Mouse (Mus musculus) right cerebral cortex, adult 2 months (tissue): ENCODE results near the gene Slc37a3.
"Not testable (repeated sequence)": the region's sequence is repeated elsewhere in the genome, so short reads cannot be mapped to it uniquely, and the experiment has no call there.

Source experiments
- DNase-seq, 2 experiments: peaks; one replicate each; pipeline ENCODE4 v3.0.0; 2021 to 2022; ENCODE audit warnings: low spot score in 2 of 2

The Slc37a3 gene

DNA sequence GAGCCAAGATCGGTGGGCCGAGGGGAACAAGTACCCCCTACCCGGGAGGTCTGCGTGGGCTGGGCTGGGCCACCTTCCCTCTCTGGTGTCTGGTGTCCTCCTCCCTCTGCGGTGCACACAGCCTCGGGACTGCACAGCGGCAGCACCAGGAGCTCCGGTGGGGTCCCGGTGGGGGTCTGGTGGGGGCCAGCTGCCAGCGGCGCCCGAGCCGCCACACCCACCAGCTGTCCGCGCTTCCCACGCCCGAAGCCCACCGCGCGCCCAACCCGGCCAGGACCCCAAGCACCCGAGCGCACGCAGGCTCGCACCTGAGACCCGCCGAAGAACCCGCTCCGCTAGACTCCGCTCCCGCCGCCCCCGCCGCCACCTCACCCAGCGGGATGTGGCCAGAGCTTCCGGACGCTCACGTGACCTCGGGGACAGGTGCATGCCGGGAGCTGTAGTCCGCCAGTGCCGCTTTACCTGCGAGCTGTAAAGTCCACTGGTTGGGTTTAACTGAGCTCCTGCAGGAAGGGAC is at the start of gene Slc37a3:
Slc37a3 (minus strand) TSS at position 365 of the 517 bp plus-strand sequence.
- peak; percentile 90 to 92 for DNase-seq

DNA sequence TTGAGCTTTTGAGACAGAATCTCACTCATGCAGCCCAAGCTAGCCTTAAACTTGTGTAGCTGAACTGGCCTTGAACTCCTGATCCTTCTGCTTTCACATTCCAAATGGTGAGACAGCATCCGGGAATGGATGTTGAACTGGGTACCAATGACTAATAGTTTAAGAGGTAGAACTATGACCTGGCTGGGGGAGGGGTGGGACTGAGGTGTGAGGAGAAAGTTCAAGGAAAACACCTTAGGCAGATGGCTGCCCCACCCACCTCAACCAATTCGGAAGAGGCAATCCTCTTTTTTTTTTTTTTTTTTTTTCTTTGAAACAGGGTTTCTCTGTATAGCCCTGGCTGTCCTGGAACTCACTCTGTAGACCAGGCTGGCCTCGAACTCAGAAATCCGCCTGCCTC is 49.2 kb upstream of the Slc37a3 start:
- no peak for DNase-seq

DNA sequence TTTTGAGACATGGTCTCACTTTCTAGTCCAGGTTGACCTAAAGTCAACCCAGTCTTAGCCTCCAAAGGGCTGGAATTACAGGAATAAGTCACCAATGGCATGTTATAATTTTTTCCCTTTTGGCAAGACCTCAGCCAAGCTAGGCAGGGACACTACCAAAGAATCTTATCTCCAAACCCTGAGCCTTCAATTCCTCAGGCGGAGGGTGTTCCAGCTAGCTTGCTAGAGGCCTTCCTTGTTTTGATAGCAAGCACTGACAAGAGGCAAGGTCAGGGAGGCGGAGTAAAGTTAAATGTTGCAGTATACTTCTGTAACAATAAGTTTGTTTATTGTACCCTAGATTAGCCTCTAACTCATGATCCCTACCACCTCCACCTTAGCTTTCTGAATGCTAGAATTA is 47.7 kb upstream of the Slc37a3 start:
- no peak for DNase-seq

DNA sequence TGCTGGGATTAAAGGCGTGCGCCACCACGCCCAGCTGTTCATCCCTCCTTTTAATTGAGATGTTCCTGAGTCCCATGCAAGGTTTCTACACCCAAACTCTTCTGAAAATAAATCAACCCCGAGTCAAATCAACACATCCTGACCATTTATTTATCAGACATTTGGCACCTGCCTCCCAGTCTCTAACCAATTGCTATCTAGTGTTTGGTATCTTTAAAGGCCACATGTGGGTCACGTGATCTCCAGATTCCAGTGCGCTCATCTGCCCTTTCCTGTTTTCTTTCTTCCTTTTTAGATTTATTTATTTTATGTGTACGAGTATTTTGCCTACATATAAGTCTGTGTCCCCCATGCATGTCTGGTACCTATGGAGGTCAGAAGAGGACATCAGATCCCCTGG is 46.2 kb upstream of the Slc37a3 start:
- DNase-seq: no peak

DNA sequence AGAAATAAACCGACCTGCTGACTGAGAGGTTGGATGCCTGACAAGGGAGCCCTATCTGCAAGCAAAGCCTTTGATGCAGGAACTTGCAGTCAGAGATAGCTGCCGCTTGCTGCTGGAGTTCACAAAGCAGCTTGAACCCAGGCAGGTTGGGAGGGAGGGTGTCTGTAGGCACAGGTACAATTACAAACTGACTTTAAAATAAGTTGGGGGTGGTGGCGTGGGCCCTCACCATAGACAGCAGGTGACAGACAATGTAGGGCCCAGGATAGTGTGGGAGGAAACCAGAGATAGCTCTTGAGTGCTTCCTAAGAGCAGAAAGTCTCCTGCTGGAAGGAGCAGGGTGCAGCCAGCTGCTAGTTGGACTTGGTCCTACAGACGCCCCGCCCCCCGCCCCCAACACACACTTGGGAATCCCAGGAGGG is 45.7 kb upstream of the Slc37a3 start:
- no peak for DNase-seq

DNA sequence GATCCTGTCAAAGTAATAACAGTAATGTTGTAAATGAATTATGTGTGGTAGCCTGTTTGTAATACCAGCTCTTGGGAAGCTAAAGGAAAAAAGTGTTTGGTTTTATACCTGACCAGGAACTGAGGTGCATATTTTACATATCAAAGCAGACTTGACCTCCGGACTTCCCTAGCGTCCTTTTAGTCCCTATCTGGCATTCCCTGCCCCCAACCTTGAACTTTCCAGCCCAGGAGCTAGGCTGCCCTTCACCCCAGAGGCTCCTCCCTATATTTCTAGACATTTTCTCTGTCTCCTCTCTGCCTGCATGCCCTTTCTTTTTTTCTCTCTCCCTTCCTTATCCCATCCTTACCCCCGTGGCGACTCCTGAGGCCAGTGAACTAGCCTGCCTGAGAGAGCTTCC is 43.4 kb upstream of the Slc37a3 start:
- DNase-seq: no peak

DNA sequence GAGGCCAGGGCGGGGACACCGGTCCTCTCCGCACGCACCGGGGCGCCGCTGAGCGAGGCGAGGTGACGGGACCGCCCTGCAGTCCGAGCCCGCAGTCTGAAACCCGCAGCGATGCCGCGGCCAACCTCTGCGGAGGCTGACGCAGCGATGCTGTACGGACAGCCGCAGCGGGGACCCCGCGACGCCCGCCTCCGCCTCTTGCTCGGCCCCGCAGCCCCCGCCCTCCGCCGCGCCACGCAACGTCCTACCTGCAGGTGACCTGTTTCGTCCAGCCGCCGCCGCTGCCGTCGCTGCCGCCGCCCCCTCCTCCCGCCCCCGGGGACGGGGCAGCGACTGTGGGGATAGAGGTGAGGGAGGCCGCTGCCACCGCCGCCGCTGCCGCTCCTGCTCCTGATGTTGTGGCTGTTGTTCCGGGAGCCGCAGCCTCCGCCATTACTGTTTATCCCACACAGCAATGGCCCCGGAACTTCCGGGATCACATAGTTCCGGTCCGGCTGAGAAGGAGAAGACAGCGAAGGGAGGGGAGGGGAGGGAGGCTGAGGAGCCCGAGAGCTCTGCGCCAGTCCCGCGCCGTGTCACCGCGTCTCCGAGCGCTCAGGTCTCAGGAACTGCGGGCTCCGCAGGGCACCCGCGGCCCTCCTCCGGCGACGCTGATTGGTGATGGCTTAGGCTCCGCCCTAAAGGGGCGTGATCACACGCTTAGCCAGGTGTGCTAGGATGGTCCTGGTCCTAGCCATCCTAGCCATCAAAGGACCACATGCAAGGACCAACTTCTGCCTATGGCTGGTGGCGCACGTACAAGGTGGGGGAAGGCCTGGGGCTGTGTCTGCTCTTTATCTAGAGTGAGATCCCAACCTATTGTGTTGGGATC is 42.6 kb upstream of the Slc37a3 start, which contains the start of gene Mkrn1:
Mkrn1 (minus strand) TSS at position 612 of the 871 bp plus-strand sequence.
- DNase-seq: peak; percentile 75 to 81

DNA sequence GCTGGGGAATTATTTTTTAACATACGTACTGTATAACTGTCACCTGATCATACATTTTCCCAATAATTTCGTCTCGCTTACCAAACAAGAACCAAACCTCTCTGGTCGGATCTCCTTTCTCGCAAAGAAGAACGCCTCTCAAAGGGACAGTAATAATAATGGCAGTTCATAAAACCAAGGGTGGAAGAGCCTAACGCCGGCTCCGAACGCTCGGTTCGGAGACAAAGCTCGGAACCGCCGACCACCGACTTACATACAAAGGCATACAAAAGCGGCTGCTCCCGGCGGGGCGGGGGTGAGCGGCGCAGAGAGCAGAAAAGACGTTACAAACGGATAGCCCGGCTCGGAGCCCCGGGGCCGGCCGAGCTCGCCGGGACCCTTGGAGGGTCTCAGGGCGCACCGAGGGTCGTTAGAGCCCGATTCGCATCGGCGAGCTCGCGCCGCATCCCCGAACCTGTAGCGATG is 41.9 kb upstream of the Slc37a3 start:
- DNase-seq: peak; percentile 37 to 46

DNA sequence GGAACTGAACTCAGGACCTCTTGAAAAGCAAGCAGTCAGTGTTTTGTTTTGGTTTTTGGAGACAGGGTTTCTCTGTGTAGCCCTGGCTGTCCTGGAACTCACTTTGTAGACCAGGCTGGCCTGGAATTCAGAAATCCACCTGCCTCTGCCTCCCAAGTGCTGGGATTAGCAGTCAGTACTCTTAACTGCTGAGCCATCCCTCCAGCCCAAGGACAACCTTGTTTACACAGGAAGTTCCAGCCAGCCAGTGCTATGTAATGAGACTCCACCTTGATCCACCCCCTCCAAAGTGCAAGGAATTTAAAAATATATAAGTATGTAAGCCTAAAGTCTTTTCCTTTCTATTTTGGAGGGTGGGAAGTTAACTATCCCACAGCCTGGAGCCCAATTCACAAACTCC is 39.2 kb upstream of the Slc37a3 start:
- not testable (repeated sequence) for DNase-seq

DNA sequence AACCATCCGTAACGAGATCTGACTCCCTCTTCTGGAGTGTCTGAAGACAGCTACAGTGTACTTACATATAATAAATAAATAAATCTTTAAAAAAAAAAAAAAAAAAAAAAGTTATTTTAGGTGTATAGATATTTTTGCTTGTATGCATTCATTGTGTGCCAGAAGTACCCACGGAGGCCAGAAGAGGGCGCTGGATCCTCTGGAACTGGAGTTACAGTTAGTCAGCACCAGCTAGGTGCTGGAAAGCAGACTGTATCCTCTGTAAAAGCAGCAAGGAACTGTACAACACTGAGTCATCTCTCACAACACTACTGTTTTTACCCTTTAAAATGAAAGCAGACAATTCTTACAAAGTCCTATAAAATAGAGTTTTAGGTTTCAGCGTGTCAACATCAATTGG is 38.3 kb upstream of the Slc37a3 start:
- DNase-seq: peak; percentile 84 to 85

DNA sequence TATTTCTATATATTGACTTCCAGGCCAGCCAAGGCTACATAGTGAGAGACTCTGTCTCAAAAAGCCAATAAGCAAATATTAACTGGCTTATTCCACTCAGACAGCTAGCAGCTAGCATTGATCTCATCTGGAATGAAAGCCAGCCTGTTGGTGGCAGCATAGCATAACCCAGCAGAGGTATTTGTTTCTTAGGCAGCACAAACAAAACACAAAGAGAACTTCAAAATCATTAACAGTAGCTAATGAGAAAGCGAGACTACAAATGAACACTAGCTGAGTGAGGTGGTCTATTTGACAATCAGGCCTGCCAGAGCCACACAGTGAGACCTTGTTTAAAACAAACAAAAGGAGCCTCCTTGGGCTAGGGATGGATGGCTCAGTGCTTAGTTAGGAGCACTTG is 36.6 kb upstream of the Slc37a3 start:
- DNase-seq: peak; percentile 27 to 44

DNA sequence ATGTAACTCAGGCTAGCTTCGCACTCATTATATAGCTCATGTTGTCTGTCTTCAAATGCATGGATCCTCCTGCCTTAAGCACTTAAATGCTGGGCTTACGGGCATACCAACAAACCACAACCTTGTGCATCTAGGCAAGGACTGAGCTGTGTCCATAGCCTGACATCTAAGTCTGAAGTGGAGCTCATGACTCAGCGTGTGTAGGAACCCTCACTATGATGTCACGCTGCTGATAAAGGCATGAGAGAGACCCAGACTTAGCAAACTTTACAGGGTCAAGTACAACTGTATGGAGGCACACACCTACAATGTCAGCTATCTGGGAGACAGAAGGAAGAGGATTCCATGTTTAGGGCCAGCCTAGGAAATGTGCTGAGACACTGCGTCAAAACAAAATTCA is 29.0 kb upstream of the Slc37a3 start:
- DNase-seq: no peak

DNA sequence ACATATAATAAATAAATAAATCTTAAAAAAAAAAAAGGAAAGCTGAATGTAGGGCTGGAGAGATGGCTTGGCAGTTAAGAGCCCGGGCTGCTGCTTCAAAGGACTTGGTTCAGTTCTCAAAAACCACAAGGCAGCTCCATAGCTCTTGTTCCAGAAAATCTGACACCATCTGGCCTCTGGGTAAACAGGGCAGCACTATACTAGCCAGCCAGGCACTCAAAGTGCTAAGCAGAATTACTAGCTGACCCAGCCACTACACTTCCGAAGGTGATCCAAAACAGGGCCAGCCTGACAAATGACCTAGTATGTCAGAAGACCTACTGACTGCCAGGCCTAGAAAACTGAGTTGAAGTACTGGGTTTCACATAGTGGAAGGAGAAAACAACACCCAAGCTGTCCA is 25.7 kb upstream of the Slc37a3 start:
- no peak for DNase-seq

DNA sequence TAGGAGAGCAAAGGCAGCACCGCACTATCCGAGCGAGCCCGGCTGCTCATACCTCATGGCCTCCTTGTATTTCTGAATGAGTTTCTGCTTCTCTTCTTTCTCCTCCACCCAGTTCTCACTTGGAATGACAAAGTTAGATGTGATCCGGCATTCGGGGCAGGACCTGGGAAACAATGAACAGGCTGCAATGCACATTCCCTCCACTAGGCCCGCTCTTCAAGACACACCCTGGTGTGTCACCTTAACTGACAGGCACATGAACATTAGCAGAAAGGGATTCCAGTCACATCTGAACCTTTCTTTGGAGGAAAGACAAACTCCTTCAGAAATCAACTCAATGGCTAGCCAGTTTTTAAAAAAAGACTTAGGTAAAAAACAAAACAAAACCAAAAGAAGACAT is 22.9 kb upstream of the Slc37a3 start:
- DNase-seq: no peak

DNA sequence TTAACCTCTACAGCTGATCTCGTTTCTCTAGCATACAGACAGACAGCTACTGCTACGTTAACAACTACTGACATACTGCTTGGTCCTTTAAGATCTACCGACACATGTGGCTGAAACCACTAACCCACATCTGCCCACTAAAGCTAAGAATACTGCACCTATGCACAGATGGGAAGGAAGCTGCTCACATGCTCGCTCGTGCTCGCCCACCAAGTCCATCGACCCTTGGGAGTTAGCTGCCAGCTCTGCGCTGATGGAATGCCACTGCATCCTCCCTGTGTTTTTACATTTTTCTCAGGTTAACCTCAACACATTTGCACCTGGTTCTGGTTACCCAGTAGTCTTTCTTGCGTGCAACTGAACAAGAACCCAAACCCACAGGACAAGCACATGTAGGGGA is 20.9 kb upstream of the Slc37a3 start:
- no peak for DNase-seq

DNA sequence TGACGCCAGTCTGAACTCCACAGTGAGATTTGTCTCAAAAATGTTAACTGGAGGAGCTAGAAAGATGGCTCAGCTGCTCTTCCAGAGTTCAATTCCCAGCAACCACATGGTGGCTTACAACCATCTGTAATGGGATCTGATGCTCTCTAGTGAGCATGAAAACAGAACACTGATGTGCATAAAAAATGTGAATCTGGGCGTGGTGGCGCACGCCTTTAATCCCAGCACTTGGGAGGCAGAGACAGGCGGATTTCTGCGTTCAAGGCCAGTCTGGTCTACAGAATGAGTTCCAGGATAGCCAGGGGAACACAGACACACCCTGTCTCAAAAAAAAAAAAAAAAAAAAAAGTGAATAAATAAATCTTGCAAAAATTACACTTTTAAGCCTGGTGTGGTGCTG is 19.6 kb upstream of the Slc37a3 start:
- no peak for DNase-seq

DNA sequence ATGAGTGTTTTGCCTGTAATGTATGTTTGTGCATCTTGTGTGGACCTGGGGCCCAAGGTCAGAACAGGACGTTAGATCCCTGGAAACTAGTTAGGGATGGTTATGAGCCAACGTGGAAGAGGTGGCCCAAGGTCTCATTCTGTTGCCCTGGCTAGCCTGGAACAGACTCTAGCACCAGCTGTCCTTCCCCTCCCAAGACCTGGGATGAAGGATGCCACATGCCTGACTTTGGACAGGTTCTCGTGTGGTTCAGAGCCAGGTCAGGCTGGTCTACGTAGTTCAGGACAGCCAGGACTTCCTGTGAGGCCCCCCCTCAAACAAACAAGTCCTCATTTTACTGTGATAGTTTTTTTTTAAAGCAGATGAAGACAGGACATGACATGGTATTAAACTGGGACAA is 18.4 kb upstream of the Slc37a3 start:
- no peak for DNase-seq

DNA sequence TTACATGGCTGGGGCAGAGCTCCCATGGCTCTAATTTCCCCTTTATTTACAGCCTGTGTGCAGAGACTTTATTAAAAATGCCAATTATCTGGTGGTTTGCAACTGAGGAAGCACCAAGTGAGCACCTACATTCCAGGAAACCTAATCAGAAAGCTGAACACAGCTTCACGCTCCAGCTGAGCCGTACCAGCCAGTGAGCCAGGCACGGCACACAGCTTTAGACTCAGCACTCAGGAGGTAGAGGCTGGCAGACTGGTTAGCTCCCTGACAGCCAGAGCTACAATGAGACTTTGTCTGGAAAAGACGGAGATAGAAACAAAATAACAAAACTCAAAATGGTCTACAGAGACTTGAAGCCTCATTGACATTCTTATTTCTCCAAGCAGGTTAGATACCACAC is 18.0 kb upstream of the Slc37a3 start:
- DNase-seq: no peak

DNA sequence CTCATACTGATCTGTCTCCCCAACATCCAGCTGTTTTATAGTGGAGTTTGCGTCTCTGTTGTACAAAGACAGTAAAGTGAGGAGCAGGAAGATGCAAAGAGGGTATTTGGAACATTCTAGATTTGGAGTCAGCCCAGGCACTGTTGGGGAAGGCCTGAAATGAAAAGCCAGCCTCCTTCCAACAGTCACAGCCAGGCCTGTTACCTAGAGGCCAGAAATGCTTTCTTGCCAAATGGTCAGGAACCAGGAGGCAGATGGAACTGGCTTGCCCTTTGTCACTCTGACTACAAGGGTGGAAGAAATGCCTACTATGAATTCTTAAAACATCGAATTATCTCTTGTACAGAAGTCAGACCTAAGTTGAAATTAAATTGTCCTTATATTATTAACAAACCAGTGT is 12.5 kb upstream of the Slc37a3 start:
- DNase-seq: no peak

DNA sequence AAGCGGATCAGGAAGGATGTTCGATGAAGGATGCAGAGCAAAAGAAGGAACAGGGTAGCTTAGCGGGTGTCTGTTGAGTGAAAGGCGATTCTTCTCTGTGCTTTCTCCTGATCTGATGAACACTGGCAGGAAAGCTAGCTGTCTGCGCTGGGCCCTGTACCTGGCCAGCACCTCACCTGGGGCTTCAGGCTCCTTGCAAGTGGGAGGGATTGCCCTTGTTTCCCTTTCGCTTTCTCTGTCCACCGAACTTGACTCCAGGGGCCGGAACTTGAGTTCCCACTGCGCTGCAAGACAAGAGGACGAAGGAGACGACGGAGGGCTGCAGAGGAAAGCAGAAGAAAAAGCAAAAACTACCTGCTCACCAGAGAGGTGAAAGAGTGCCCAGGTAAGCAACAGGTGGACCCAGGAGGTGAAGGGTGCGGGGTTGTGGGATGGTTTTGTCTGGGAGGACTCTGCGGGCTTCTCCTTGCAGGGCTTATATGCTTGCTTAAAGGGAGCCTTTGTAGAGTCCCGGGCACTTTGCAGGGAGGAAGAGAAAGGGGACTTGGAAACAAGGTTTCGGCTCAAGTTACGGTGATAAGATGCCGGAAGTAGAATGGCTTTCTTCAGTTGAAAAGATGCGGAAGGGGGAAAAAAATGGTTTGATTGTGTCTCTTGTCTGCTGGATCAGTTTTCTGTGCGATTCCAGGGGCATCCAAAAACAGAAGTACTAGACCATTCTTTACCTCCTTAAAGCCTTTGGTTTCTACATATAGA is 3.8 kb upstream of the Slc37a3 start, which contains the start of gene Rab19:
Rab19 (plus strand) TSS at position 51 of the 756 bp plus-strand sequence.
- no peak for DNase-seq

DNA sequence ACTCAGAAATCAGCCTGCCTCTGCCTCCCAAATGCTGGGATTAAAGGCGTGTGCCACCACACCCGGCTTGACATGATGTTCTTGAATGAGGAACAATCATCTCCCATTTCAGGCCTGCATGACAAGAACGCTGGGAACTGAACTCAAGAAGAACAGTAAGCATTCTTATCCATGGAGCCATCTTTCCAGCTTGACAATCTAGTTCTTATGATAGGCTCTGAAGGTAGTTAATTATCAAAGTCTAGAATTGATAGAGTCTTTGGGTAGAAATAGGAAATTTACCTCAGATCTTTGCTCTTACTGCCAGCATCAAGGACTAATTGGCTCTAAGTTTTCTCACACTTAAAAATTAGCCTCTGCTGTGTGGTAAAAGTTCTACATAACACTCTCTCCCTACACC is 2.8 kb upstream of the Slc37a3 start:
- DNase-seq: no peak

DNA sequence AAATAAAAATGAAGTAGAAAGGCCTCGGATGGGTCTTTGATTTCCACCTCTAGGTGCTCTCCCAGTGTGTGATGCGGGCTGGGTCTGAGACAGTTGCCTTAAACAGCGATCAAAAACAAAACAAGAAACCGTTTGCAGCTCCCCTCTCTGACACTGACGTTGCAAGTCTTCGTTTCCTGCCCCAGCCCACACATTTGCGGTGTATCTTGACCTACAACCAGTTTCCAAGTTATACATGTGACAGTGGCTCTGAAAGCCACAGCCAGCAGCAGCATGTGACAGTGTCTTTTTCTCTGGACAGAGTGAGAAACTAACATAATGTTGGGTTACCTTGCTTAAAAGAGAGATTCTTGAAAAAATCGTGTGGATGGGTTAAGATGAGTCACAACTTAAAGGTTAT is 2.3 kb upstream of the Slc37a3 start:
- no peak for DNase-seq

DNA sequence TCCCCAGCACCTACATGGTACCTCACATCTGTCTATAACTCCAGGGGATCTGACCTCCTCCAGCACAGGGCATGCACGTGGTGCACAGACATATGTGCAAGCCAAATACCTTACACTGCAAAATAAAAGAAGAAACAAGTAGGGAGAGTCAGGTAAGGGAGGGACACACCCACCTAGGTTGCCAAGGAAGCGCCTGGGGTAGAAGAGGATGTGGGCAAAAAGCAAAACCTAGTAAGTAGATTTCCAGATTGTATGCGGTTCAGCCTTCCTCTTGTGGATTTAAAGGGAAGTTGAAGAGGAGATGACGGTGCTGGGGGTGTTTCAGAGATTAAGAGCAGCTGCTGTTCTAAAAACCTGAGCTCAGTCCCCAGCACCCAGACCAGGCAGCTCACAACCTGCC is 1.7 kb upstream of the Slc37a3 start:
- DNase-seq: no peak
